Mouse (Mus musculus) spleen, postnatal 4 days (tissue): Measurements from ENCODE around the gene Cxcl17.
A peak's percentile ranks its signal among the peaks of the same experiment; 100 is the strongest.

ENCODE experiments used
- DNase-seq, 2 experiments: peaks; one replicate each; pipeline ENCODE4 v3.0.0; 2022; ENCODE audit warnings: low spot score in 2 of 2

The Cxcl17 gene

GRCm38 (mm10) chr7:25391856-25392453 lies 20.7 kb downstream of the Cxcl17 start:
- DNase-seq = no peak

GRCm38 (mm10) chr7:25390986-25391385 lies 21.7 kb downstream of the Cxcl17 start:
- no peak for DNase-seq

DNA sequence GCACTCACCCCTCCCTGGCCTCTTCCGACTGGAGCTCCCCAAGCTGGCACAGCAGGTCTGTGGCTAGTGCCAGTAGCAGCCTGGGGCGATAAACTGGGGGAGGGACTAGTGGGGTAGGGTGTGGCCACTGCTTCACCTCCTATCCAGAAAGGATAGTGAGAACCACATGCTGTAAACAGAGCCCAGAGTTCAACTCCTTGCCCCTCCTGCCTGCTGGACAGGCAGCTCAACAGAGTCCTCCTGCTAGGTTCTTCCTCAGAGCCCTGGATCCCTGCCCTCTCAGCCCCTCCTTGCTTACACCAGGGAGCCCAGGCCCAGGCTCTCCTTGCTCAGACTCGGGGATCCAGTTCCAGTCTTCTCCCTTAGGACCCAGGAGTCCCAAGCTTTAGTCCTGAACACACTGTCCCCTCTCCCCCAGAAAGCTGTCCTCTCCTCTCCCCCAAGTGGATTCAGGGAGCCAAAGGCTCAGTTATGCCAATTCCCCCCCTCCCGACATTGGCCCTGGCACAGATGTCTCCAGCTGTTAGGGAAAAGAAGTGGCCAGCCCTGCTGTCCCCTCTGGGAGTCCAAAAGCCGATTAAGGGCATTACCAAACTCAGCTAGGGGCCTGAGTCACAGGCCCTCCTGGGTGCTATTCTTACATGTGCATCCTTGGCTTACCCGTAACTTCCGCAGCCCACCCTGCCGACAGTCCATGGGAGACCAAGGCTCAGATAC lies 22.5 kb downstream of the Cxcl17 start:
- DNase-seq = peak; percentile 73 to 80

DNA sequence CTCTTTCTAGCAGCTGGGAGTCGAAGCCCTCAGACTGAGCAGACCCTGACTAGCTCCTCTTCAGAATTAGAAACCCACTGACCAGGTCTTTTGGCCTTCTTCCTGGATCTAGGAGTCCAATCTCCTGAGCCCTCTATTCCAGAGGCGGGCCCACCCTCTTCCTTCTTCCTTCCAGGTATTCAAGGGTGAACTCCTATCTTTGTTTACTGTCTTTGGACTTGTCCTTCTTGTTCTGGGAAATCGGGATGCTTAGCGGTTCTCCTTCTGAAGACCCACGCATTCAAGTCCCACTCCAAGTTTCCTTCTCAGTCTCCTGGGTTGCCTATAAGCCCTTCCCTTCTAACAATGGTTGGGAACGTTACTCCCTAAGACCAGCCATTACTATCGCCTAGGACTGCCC lies 23.8 kb downstream of the Cxcl17 start:
- no peak for DNase-seq

GRCm38 (mm10) chr7:25387811-25388440 lies 24.8 kb downstream of the Cxcl17 start:
- DNase-seq = no peak

GRCm38 (mm10) chr7:25385850-25386555 lies 26.7 kb downstream of the Cxcl17 start:
- DNase-seq = peak; percentile 63 to 77

DNA sequence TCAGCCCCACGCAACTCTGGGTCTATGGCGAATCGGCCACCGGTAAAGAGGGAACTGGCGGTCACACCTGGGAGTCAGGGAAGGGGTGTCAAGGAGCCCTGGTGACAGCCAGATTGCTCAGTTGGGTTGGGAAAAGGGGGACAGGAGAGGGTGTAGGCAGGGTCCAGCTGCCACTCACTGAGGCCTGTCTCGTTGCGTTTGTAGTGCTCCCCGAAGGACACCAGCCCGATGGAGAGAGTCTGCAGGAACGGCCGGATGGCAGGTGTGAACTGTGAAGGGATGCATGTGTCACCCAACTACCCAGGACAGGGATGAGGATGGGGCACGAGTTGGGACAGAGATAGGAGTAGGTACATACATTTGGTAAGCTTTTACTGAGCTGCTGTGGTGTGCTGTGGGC lies 27.4 kb downstream of the Cxcl17 start:
- no peak for DNase-seq

- peak; percentile 33 to 67 for DNase-seq
Measured at GRCm38 (mm10) chr7:25384818-25385217, 27.9 kb downstream of the Cxcl17 start.

- peak in 1 of 2 experiments; percentile 63 for DNase-seq
Measured at GRCm38 (mm10) chr7:25384318-25384717, 28.4 kb downstream of the Cxcl17 start.

DNA sequence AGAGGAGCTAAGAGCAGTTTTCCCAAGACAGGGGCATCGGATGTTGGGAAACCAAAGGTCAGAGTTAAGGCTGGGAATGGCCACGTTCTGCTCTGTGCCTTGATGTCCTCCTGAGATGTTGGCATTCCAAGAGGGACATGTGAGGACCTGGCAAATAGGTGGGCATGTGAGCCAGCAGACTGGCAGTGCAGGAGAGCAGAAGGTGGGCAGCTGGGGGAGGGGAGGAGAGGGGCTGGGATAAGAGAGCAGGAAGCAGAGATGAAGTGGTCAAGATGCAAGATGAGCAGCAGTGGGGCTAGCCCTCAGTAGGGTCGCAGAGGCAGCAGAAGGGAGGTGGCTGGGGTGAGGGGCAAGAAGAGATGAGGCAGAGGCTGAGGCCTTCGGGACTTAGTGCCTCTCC lies 28.8 kb downstream of the Cxcl17 start:
- no peak for DNase-seq

GRCm38 (mm10) chr7:25383385-25383784 lies 29.3 kb downstream of the Cxcl17 start:
- no peak for DNase-seq

DNA sequence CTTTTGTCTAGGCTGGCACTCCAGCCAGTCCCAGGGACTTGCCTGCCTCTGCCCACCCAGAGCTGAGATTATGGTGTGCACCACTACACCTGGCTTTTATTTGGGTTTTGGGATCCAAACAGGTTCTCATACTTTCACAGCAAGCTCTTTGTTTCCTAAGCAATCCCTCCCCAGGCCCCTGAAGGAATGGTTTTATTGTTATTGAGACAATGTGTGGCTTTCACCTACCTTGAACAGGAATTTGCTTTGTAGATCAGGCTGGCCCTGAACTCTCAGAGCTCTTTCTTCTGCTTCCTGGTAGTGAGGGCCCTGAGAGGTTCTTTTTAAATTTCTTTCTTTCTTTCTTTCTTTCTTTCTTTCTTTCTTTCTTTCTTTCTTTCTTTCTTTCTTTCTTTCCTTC lies 30.1 kb downstream of the Cxcl17 start:
- no peak for DNase-seq

- DNase-seq = no peak
Measured at GRCm38 (mm10) chr7:25381284-25381680, 31.4 kb downstream of the Cxcl17 start.

- no peak for DNase-seq
Measured at GRCm38 (mm10) chr7:25380392-25381283, 32.0 kb downstream of the Cxcl17 start.

GRCm38 (mm10) chr7:25379551-25380351 lies 32.9 kb downstream of the Cxcl17 start:
- DNase-seq = peak; percentile 58 to 80

- no peak for DNase-seq
Measured at GRCm38 (mm10) chr7:25378181-25379100, 34.2 kb downstream of the Cxcl17 start.

DNA sequence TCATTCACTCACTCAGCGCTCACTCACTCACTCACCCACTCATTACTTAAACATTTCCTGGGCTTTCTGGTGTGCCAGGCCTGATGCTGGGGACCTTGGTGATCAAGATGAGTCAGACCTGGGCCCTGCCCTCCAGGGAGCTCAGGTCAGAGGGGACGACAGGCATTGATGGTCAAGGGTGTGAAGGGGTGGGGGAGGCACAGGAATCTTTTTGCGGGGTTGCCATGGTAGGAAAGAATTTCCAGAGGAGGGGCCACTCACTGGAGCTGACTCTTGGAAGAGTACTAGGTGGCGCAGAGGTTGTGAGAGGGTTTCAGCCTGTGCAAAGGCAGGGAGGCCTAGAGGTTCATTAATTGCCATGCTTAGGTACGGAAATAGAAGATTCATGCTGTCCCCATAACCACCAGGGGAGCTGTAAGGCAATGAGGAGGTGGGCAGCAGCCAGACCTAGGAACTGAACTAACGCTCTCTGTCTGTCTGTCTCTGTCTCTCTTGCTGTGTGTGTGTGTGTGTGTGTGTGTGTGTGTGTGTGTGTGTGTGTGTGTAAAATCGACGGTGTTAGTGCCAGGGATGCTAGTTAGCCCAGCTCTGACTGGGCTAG lies 35.5 kb downstream of the Cxcl17 start:
- no peak for DNase-seq

DNA sequence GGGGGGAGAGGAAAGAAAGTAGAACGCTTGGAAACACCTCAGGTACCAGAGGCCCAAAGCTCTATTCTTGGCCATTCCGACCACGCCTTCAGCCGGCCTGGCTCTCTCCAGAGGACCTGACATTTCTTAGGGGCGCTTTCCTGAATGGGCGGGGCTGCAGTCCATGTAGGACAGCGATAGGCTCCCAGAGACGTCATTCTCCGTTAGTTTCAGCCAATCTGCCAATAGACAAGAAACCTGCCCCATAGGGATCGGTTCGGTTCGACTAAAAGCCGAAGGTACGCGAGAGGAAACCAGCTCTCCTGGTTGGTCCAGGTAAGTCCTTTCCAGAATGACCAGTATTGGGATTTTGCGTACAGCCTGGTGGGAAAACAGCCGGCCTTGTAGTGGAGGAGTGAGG lies 36.1 kb downstream of the Cxcl17 start:
- DNase-seq = peak; percentile 52 to 74

GRCm38 (mm10) chr7:25372441-25372840 lies 40.2 kb downstream of the Cxcl17 start:
- no peak for DNase-seq
